Mouse (Mus musculus) olfactory bulb, adult 2 months (tissue): Measurements from ENCODE around the gene Nup50. TPM values are rescaled to one million over a fixed set of nuclear protein-coding genes. Genes with fewer than 3 reads are reported as not detected.

ENCODE experiments used
- H3K27ac ChIP-seq: fragments of 200-500 bp; 2 replicates; pipeline ENCODE4 v1.5.1; 2012; ENCODE audit warnings: low read depth, low read length; ENCODE audit not compliant: insufficient read depth
- H3K4me1 ChIP-seq: fragments of 200-500 bp; 2 replicates; pipeline ENCODE4 v1.6.1; 2012; ENCODE audit warnings: low read length; ENCODE audit not compliant: control insufficient read depth, insufficient read depth
- H3K4me3 ChIP-seq: fragments of 200-500 bp; 2 replicates; pipeline ENCODE4 v1.5.1; 2012; ENCODE audit warnings: mild to moderate bottlenecking, low read depth, low read length, moderate library complexity; ENCODE audit not compliant: insufficient read depth
- CTCF ChIP-seq: fragments of 200-500 bp; IDR thresholded peaks from 2 replicates; pipeline ENCODE4 v1.5.1; 2012; ENCODE audit warnings: low read depth, mild to moderate bottlenecking, low read length, moderate library complexity; ENCODE audit not compliant: insufficient read depth
- POLR2A ChIP-seq: fragments of 200-500 bp; IDR thresholded peaks from 2 replicates; pipeline ENCODE4 v1.6.1; 2012; ENCODE audit warnings: mild to moderate bottlenecking, low read depth, low read length, moderate library complexity; ENCODE audit not compliant: insufficient read depth
- WGBS: fragments of 180-500 bp; shearing (Covaris S2); methylation state at CpG from one replicate; pipeline ENCODE4 v1.1.7; 2018; 5-methylcytosine and 5-hydroxymethylcytosine counted together
- polyA plus RNA-seq: library from polyadenylated mRNA; stranded (reverse); fragments of >200 nt; gene quantifications from 2 replicates; pipeline ENCODE4 v1.2.4, GENCODE M21; 2012; ENCODE audit warnings: low replicate concordance; ENCODE audit not compliant: missing spikeins, insufficient read depth, insufficient read length

Gene Nup50
- polyA plus RNA-seq, 1 experiment = 69.3 TPM

GRCm38 (mm10) chr15:84903843-84904385, 19.3 kb upstream of the Nup50 start:
- Histone ChIP-seq H3K27ac (no peak overlapping the region), H3K4me3 (no peak overlapping the region), H3K4me1 (no peaks in the 10 kb centered on the region)
- 83% methylated on average over 7 of the region's 7 CpGs for WGBS
- TF ChIP-seq POLR2A (no peak), CTCF (no peak)

GRCm38 (mm10) chr15:84913201-84913600, 10.0 kb upstream of the Nup50 start:
- no peaks in the 10 kb centered on the region for H3K4me1 ChIP-seq
- H3K27ac ChIP-seq = no peak overlapping the region
- WGBS = 85% methylated on average over 3 of the region's 3 CpGs
- H3K4me3 ChIP-seq = no peak overlapping the region
- TF ChIP-seq POLR2A (no peak), CTCF (no peak)

GRCm38 (mm10) chr15:84919938-84920337, 3.3 kb upstream of the Nup50 start, which contains the start of gene Gm29666:
Gene Gm29666, minus strand, starts transcription at chr15:84920038.
- TF ChIP-seq POLR2A (no peak), CTCF (no peak)
- WGBS = 97% methylated on average over 3 of the region's 3 CpGs
- H3K4me1 ChIP-seq = no peaks in the 10 kb centered on the region

GRCm38 (mm10) chr15:84923508-84924181, 434 bp downstream of the Nup50 start:
- 0 out of 2 replicates have a peak, but pooled peaks have one; percentile 9 for TF ChIP-seq CTCF
- no peak for TF ChIP-seq POLR2A
- H3K4me1 ChIP-seq = no peaks in the 10 kb centered on the region; the same call in 1 of the 2 replicates
- under 1% methylated on average over 66 of the region's 68 CpGs for WGBS
- peak overlapping the region; percentile 86 for H3K27ac ChIP-seq
- peak overlapping the region; percentile 87 for H3K4me3 ChIP-seq

More at GRCm38 (mm10) chr15:84919938-84920337, 3.3 kb upstream of the Nup50 start, which contains the start of gene Gm29666:
- Histone ChIP-seq H3K4me3 (no peak within 1 kb of the TSS), H3K27ac (no peak within 1 kb of the TSS)

GRCm38 (mm10) chr15:84924781-84925315, 1.6 kb downstream of the Nup50 start:
- H3K4me1 ChIP-seq = no peaks in the 10 kb centered on the region; the same call in 1 of the 2 replicates
- TF ChIP-seq POLR2A (no peak), CTCF (no peak)
- H3K27ac ChIP-seq = no peak overlapping the region
- 6% methylated on average over 9 of the region's 9 CpGs for WGBS
- no peak overlapping the region for H3K4me3 ChIP-seq

- TF ChIP-seq CTCF (no peak), POLR2A (no peak)
- 53% methylated on average over 1 of the region's 1 CpGs for whole genome bisulfite sequencing
- Histone ChIP-seq H3K27ac (no peak overlapping the region), H3K4me3 (no peak overlapping the region), H3K4me1 (no peaks in the 10 kb centered on the region; the same call in 1 of the 2 replicates)
Observed at GRCm38 (mm10) chr15:84925495-84926018, 2.3 kb downstream of the Nup50 start.

- 0 out of 2 replicates have a peak, but pooled peaks cover 3% of the 10 kb centered on the region for H3K4me1 ChIP-seq
- whole genome bisulfite sequencing = 84% methylated on average over 5 of the region's 5 CpGs
- TF ChIP-seq POLR2A (no peak), CTCF (no peak)
- H3K27ac ChIP-seq = no peak overlapping the region
- no peak overlapping the region for H3K4me3 ChIP-seq
Observed at GRCm38 (mm10) chr15:84932351-84932750, 9.1 kb downstream of the Nup50 start.

- WGBS = 53% methylated on average over 16 of the region's 16 CpGs
- Histone ChIP-seq H3K4me1 (0 out of 2 replicates have a peak, but pooled peaks cover 3% of the 10 kb centered on the region), H3K27ac (no peak overlapping the region), H3K4me3 (no peak overlapping the region)
- TF ChIP-seq CTCF = no peak
- no peak for TF ChIP-seq POLR2A
Observed at GRCm38 (mm10) chr15:84934901-84935300, 11.7 kb downstream of the Nup50 start.

GRCm38 (mm10) chr15:84940102-84940501, 16.9 kb downstream of the Nup50 start:
- H3K27ac ChIP-seq = no peak overlapping the region
- no peak for TF ChIP-seq POLR2A
- TF ChIP-seq CTCF = no peak
- H3K4me1 ChIP-seq = peaks cover 25% of the 10 kb centered on the region
- H3K4me3 ChIP-seq = no peak overlapping the region
- 72% methylated on average over 12 of the region's 12 CpGs for WGBS
